Mouse (Mus musculus): Measurements from ENCODE around the gene Gm3045.

DNA sequence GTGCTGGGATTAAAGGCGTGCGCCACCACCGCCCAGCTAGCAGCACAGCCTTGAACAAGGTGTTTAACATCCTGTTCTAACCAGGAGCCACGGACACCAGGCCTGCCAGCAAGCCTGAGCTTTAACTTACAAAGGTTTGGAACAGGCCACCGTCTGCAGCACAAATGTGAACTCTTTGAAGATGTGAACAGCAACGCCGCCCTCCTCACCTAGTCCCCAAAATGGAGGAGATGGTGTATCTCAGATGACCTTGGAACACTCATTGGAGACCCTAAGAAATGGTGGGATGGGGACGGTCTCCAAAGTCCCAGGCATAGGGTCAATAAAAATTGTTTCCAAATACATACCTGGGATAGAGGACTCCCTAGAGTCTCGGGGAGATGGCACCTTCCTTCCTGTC lies 46.3 kb downstream of the Gm3045 start:
- TF ChIP-seq CTCF (IDR thresholded peaks at IDR 0.05; ENCODE audit: low read depth) = no peak
- TF ChIP-seq EP300 (IDR thresholded peaks at IDR 0.05; ENCODE audit: low read depth) = no peak

All from liver, embryonic 14.5 days (tissue).